Mouse (Mus musculus) forebrain, embryonic 16.5 days (tissue): ENCODE results near the gene Snrnp25. TPM values are rescaled to one million over a fixed set of nuclear protein-coding genes. Genes with fewer than 3 reads are reported as not detected.

Experiments used
- ATAC-seq: fragments of 200-750 bp; cut with Nextera tagmentation; 2 replicates; pipeline ENCODE4 v1.8.0; 2017; ENCODE audit warnings: mild to moderate bottlenecking, moderate library complexity
- H3K27ac ChIP-seq: fragments of 300-500 bp; sonication (generic); 2 replicates; pipeline ENCODE4 v1.5.1; 2014; ENCODE audit warnings: low read length, control low read depth
- H3K27me3 ChIP-seq: fragments of 300-500 bp; sonication (generic); replicated peaks from 2 replicates; pipeline ENCODE4 v1.6.1; 2014; ENCODE audit warnings: low read length; ENCODE audit not compliant: control insufficient read depth, insufficient read depth
- H3K36me3 ChIP-seq: fragments of 300-500 bp; sonication (generic); 2 replicates; pipeline ENCODE4 v1.6.1; 2014; ENCODE audit not compliant: control insufficient read depth, insufficient read depth
- H3K4me1 ChIP-seq: fragments of 300-500 bp; sonication (generic); replicated peaks from 2 replicates; pipeline ENCODE4 v1.6.1; 2014; ENCODE audit warnings: low read length; ENCODE audit not compliant: control insufficient read depth, insufficient read depth
- H3K4me2 ChIP-seq: fragments of 300-500 bp; sonication (generic); 2 replicates; pipeline ENCODE4 v1.6.1; 2014; ENCODE audit warnings: mild to moderate bottlenecking, low read length, control low read depth
- H3K4me3 ChIP-seq: fragments of 300-500 bp; sonication (generic); replicated peaks from 2 replicates; pipeline ENCODE4 v1.5.1; 2014; ENCODE audit warnings: mild to moderate bottlenecking, low read length, control low read depth
- H3K9ac ChIP-seq: fragments of 300-500 bp; sonication (generic); replicated peaks from 2 replicates; pipeline ENCODE4 v1.6.1; 2014; ENCODE audit warnings: low read depth, low read length, control low read depth
- H3K9me3 ChIP-seq: fragments of 300-500 bp; sonication (generic); 2 replicates; pipeline ENCODE4 v1.6.1; 2016; ENCODE audit warnings: low read length; ENCODE audit not compliant: control insufficient read depth
- WGBS: fragments of 180-500 bp; shearing (Covaris S2); extraction: QIAGEN DNeasy Blood & Tissue Kit; methylation state at CpG from one replicate; pipeline ENCODE4 v1.1.7; 2014; 5-methylcytosine and 5-hydroxymethylcytosine counted together
- polyA plus RNA-seq: library from polyadenylated mRNA; unstranded; fragments of >200 nt; fragmentation: Nextera tagmentation; extraction: Ambion mirVana; gene quantifications from 2 replicates; pipeline ENCODE4 v1.2.1, GENCODE M21; 2015

Gene Snrnp25
- polyA plus RNA-seq, 1 experiment from 2014 or later, result 45.0 TPM

- no peak overlapping the region for H3K27ac ChIP-seq
- H3K27me3 ChIP-seq, result no peaks in the 10 kb centered on the region
- no peak overlapping the region for H3K4me2 ChIP-seq
- 80% methylated on average over 13 of the region's 13 CpGs for WGBS
- ATAC-seq, result no peak
- no peak overlapping the region for H3K9ac ChIP-seq
- H3K36me3 ChIP-seq, result no peaks in the 10 kb centered on the region
- H3K9me3 ChIP-seq, result no peaks in the 10 kb centered on the region
- no peaks in the 10 kb centered on the region for H3K4me1 ChIP-seq
- no peak overlapping the region for H3K4me3 ChIP-seq
Observed at GRCm38 (mm10) chr11:32190603-32191110, 14.6 kb upstream of the Snrnp25 start.

GRCm38 (mm10) chr11:32193156-32193555 lies 12.1 kb upstream of the Snrnp25 start:
- H3K27me3 ChIP-seq, result no peaks in the 10 kb centered on the region
- no peaks in the 10 kb centered on the region for H3K36me3 ChIP-seq
- no peaks in the 10 kb centered on the region for H3K4me1 ChIP-seq
- no peaks in the 10 kb centered on the region for H3K9me3 ChIP-seq
- no peak overlapping the region for H3K4me3 ChIP-seq
- H3K4me2 ChIP-seq, result no peak overlapping the region
- ATAC-seq, result no peak
- no peak overlapping the region for H3K9ac ChIP-seq
- H3K27ac ChIP-seq, result no peak overlapping the region
- 94% methylated on average over 10 of the region's 10 CpGs for whole genome bisulfite sequencing

GRCm38 (mm10) chr11:32194086-32194485 lies 11.1 kb upstream of the Snrnp25 start:
- ATAC-seq, result no peak
- no peaks in the 10 kb centered on the region for H3K4me1 ChIP-seq
- no peak overlapping the region for H3K4me3 ChIP-seq
- 83% methylated on average over 10 of the region's 10 CpGs for WGBS
- H3K9ac ChIP-seq, result no peak overlapping the region
- H3K36me3 ChIP-seq, result no peaks in the 10 kb centered on the region
- no peak overlapping the region for H3K27ac ChIP-seq
- no peak overlapping the region for H3K4me2 ChIP-seq
- no peaks in the 10 kb centered on the region for H3K9me3 ChIP-seq
- no peaks in the 10 kb centered on the region for H3K27me3 ChIP-seq

- Histone ChIP-seq H3K27me3 (no peaks in the 10 kb centered on the region), H3K36me3 (no peaks in the 10 kb centered on the region), H3K9me3 (no peaks in the 10 kb centered on the region), H3K4me3 (no peak overlapping the region), H3K4me1 (no peaks in the 10 kb centered on the region), H3K27ac (no peak overlapping the region), H3K9ac (no peak overlapping the region), H3K4me2 (no peak overlapping the region)
- 83% methylated on average over 5 of the region's 5 CpGs for whole genome bisulfite sequencing
- ATAC-seq, result no peak
Observed at GRCm38 (mm10) chr11:32194626-32195025, 10.6 kb upstream of the Snrnp25 start.

DNA sequence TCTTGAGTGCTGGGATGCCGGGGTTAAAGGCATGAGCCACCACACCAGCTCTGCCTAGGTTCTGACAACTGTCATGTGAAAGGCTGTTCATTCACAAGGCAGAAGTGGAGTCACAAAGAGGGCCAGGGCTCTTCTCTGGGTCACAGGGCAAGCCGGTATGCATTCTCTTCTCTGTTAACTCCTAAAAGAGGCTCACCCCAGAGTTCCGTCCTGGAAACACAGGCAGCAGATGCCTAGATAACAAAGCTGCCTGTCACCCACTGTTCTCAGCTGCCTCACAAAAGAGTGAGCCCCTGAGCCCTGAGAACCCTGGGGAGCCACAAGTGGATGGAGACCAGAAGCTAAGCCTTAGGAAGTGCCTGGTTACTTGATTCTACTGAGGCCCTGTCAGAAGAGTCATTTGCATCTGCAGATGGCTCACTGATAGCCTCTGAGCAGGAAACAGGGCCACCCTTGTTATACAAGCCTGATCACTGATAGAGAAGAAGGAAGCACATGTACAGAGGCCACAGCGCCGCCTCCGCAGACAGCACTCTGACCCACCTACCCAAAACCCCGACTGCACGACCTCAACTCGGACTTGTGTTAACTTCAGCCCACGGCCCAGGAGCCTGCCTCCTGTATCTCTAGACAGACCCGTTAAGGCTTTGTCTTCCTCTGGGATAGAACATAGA lies 9.2 kb upstream of the Snrnp25 start:
- H3K4me1 ChIP-seq, result no peaks in the 10 kb centered on the region
- no peaks in the 10 kb centered on the region for H3K36me3 ChIP-seq
- no peak overlapping the region for H3K4me3 ChIP-seq
- H3K27me3 ChIP-seq, result no peaks in the 10 kb centered on the region
- no peaks in the 10 kb centered on the region for H3K9me3 ChIP-seq
- WGBS, result 28% methylated on average over 11 of the region's 11 CpGs
- H3K9ac ChIP-seq, result no peak overlapping the region
- no peak overlapping the region for H3K27ac ChIP-seq
- no peak overlapping the region for H3K4me2 ChIP-seq
- no peak for ATAC-seq

- Histone ChIP-seq H3K4me2 (no peak overlapping the region), H3K4me1 (no peaks in the 10 kb centered on the region), H3K27ac (no peak overlapping the region), H3K27me3 (no peaks in the 10 kb centered on the region), H3K9me3 (no peaks in the 10 kb centered on the region), H3K36me3 (no peaks in the 10 kb centered on the region), H3K9ac (no peak overlapping the region), H3K4me3 (no peak overlapping the region)
- no peak for ATAC-seq
- WGBS, result 74% methylated on average over 6 of the region's 6 CpGs
Observed at GRCm38 (mm10) chr11:32196727-32197126, 8.5 kb upstream of the Snrnp25 start.

DNA sequence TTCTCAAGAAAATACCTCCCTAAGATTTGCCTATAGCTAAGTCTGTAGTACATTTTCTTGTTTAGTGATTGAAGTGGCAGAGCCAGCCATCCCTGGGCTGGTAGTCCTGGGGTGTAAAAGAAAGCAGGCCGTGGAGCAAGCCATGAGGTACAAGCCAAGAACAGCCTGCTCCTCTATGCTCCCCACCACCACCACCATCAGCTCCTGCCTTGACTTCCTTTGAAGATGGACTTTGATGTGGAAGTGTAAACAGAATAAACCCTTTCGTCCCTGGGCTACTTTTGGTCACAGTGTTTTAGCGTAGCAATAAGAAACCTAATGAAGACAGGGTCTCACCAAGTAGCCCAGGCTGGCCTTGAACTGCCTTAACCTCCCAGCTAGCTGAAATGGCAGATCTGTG lies 7.4 kb upstream of the Snrnp25 start:
- Histone ChIP-seq H3K27me3 (no peaks in the 10 kb centered on the region; the same call in 1 of the 2 replicates), H3K4me1 (no peaks in the 10 kb centered on the region), H3K9ac (no peak overlapping the region), H3K4me2 (no peak overlapping the region), H3K4me3 (no peak overlapping the region), H3K27ac (no peak overlapping the region), H3K9me3 (no peaks in the 10 kb centered on the region), H3K36me3 (no peaks in the 10 kb centered on the region)
- ATAC-seq, result no peak
- WGBS, result 75% methylated on average over 3 of the region's 3 CpGs

- Histone ChIP-seq H3K4me1 (no peaks in the 10 kb centered on the region), H3K27ac (no peak overlapping the region), H3K36me3 (no peaks in the 10 kb centered on the region), H3K27me3 (no peaks in the 10 kb centered on the region; the same call in 1 of the 2 replicates), H3K9me3 (no peaks in the 10 kb centered on the region), H3K4me3 (no peak overlapping the region), H3K4me2 (no peak overlapping the region), H3K9ac (no peak overlapping the region)
- ATAC-seq, result no peak
- WGBS, result 76% methylated on average over 14 of the region's 14 CpGs
Observed at GRCm38 (mm10) chr11:32198256-32198955, 6.8 kb upstream of the Snrnp25 start.

DNA sequence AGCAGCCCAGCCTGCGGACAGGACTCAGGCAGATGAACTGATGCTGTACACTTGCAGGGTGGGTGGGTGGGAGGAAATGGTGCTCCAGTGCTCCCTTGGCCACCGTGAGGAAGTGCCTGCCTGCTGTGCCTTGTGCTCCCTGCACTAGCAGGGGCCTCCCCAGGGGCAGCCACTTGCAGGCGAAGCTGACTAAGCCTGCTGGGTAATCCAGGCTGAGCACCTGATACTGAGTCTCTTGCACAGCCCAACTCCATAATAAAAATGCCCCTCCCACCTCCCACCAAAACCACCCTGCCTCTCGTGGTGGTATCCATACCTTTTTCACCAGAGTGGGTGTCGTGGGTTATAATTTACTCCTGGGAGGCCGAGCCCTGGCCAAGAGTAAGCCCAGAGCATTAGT lies 6.0 kb upstream of the Snrnp25 start:
- 42% methylated on average over 6 of the region's 6 CpGs for WGBS
- H3K4me2 ChIP-seq, result no peak overlapping the region
- H3K9ac ChIP-seq, result no peak overlapping the region
- no peaks in the 10 kb centered on the region; the same call in 1 of the 2 replicates for H3K27me3 ChIP-seq
- H3K9me3 ChIP-seq, result no peaks in the 10 kb centered on the region
- no peak overlapping the region for H3K4me3 ChIP-seq
- H3K4me1 ChIP-seq, result no peaks in the 10 kb centered on the region
- H3K36me3 ChIP-seq, result no peaks in the 10 kb centered on the region
- no peak overlapping the region for H3K27ac ChIP-seq
- no peak for ATAC-seq
